Mouse (Mus musculus) liver, embryonic 12.5 days (tissue): Measurements from ENCODE around the gene Acox2. TPM values are rescaled to one million over a fixed set of nuclear protein-coding genes. Genes with fewer than 3 reads are reported as not detected.
"Not testable (repeated sequence)": the region's sequence is repeated elsewhere in the genome, so short reads cannot be mapped to it uniquely, and the experiment has no call there.

ENCODE experiments used
- ATAC-seq: fragments of 200-750 bp; cut with Nextera tagmentation; 2 replicates; pipeline ENCODE4 v1.8.0; 2017; ENCODE audit warnings: moderate number of reproducible peaks, mild to moderate bottlenecking, moderate library complexity
- H3K27ac ChIP-seq: fragments of 300-500 bp; sonication (generic); 2 replicates; pipeline ENCODE4 v1.5.1; 2016; ENCODE audit warnings: mild to moderate bottlenecking
- H3K27me3 ChIP-seq: fragments of 300-500 bp; sonication (generic); replicated peaks from 2 replicates; pipeline ENCODE4 v1.6.1; 2016; ENCODE audit warnings: mild to moderate bottlenecking, moderate library complexity
- H3K36me3 ChIP-seq: fragments of 300-500 bp; sonication (generic); 2 replicates; pipeline ENCODE4 v1.6.1; 2016; ENCODE audit warnings: mild to moderate bottlenecking, moderate library complexity
- H3K4me1 ChIP-seq: fragments of 300-500 bp; sonication (generic); 2 replicates; pipeline ENCODE4 v1.6.1; 2016
- H3K4me2 ChIP-seq: fragments of 300-500 bp; sonication (generic); 2 replicates; pipeline ENCODE4 v1.6.1; 2016; ENCODE audit warnings: mild to moderate bottlenecking, moderate library complexity
- H3K4me3 ChIP-seq: fragments of 300-500 bp; sonication (generic); 2 replicates; pipeline ENCODE4 v1.5.1; 2016; ENCODE audit warnings: mild to moderate bottlenecking, moderate library complexity
- H3K9ac ChIP-seq: fragments of 300-500 bp; sonication (generic); 2 replicates; pipeline ENCODE4 v1.6.1; 2016; ENCODE audit warnings: mild to moderate bottlenecking, moderate library complexity
- H3K9me3 ChIP-seq: fragments of 300-500 bp; sonication (generic); replicated peaks from 2 replicates; pipeline ENCODE4 v1.6.1; 2016; ENCODE audit warnings: mild to moderate bottlenecking, moderate library complexity
- WGBS: fragments of 180-500 bp; shearing (Covaris S2); methylation state at CpG from one replicate; pipeline ENCODE4 v1.1.7; 2016; ENCODE audit not compliant: insufficient replicate concordance; 5-methylcytosine and 5-hydroxymethylcytosine counted together
- polyA plus RNA-seq: library from polyadenylated mRNA; unstranded; fragments of >200 nt; fragmentation: Nextera tagmentation; extraction: Ambion mirVana; gene quantifications from 2 replicates; pipeline ENCODE4 v1.2.1, GENCODE M21; 2016

Gene Acox2
- 2.8 and 3.5 TPM in 2 replicates for polyA plus RNA-seq

DNA sequence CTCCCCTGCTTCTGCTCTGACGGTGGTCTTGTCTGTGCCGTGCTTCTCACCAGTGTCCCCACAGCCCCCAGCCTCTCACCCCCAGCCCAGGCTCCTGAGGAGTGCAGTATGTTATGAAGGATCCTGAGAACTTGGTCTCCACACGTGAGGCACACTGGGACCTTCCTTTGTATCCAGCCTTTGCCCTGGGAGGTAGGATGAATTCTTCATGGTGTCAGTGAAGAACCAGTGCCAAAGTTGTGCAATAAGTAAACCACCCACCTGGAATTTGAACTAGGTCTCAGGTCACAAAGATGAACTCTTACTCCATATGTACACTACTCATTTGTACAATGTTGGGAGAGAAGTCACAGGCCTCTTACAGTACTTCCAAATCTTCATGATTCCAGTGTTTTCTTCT, at the start of gene Acox2:
Acox2 (minus strand) TSS at position 188 of the 400 bp plus-strand sequence.
- 47% methylated on average over 3 of the region's 3 CpGs for WGBS
- peak; percentile 41 for ATAC-seq

DNA sequence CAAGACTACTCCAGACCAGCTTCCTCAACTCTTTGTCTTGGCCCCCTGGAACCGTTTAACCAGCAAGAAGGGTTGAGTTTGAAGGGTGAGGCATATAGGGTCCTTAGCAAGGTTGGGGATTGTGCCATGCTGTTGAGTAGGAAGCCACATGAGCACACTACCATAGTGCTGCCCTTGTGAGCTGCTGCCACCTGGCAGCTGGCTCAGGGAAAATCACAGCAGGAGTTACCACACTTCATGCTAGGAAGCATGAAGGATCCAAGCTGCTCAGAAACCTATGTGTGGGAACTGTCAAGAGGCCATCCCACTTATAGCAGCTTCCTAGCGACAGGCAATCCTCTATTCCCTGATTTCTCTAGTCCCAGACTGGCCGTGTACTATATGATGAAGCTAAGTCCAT, 49.5 kb upstream of the Acox2 start:
- Histone ChIP-seq H3K27ac (no peak overlapping the region), H3K4me2 (no peak overlapping the region), H3K36me3 (no peaks in the 10 kb centered on the region), H3K9me3 (no peaks in the 10 kb centered on the region), H3K4me3 (no peak overlapping the region), H3K9ac (no peak overlapping the region), H3K27me3 (peaks cover 4% of the 10 kb centered on the region; the same call in 1 of the 2 replicates), H3K4me1 (no peaks in the 10 kb centered on the region)
- WGBS = 48% methylated on average over 3 of the region's 3 CpGs
- no peak for ATAC-seq

More for the DNA sequence above, at the start of gene Acox2:
- no peaks in the 10 kb centered on the region for H3K36me3 ChIP-seq
- H3K4me2 ChIP-seq = no peak within 1 kb of the TSS
- H3K27me3 ChIP-seq = 0 out of 2 replicates have a peak, but pooled peaks cover 3% of the 10 kb centered on the region
- H3K4me3 ChIP-seq = no peak within 1 kb of the TSS
- peaks cover 12% of the 10 kb centered on the region; the same call in 1 of the 2 replicates for H3K4me1 ChIP-seq
- no peaks in the 10 kb centered on the region for H3K9me3 ChIP-seq
- H3K9ac ChIP-seq = no peak within 1 kb of the TSS
- peak within 1 kb of the TSS; percentile 62; the same call in 1 of the 2 replicates for H3K27ac ChIP-seq

DNA sequence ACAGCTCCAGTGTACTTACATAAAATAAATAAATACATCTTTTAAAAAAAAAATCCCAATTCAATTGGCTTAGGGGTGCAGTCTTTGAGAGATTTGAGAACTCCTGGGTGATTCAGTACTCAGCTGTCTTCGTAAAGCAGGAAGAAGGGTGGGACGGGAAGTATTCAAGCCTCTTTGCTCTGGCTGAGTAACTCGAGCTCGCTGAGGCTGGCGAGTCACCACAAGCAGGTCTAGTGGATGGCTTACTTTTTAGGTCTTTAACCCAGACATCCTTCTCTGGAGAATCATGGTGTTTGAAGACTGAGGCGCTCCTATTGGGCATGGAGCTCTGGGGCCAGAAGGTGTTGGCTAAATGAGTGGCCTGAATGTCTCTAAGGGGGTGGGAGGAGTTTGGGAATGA, 47.7 kb upstream of the Acox2 start:
- H3K4me3 ChIP-seq = no peak overlapping the region
- H3K4me1 ChIP-seq = no peaks in the 10 kb centered on the region; the same call in 1 of the 2 replicates
- no peak overlapping the region for H3K4me2 ChIP-seq
- H3K27me3 ChIP-seq = peaks cover 4% of the 10 kb centered on the region; the same call in 1 of the 2 replicates
- no peak for ATAC-seq
- 51% methylated on average over 6 of the region's 6 CpGs for WGBS
- no peaks in the 10 kb centered on the region for H3K9me3 ChIP-seq
- no peaks in the 10 kb centered on the region for H3K36me3 ChIP-seq
- no peak overlapping the region for H3K9ac ChIP-seq
- H3K27ac ChIP-seq = no peak overlapping the region

DNA sequence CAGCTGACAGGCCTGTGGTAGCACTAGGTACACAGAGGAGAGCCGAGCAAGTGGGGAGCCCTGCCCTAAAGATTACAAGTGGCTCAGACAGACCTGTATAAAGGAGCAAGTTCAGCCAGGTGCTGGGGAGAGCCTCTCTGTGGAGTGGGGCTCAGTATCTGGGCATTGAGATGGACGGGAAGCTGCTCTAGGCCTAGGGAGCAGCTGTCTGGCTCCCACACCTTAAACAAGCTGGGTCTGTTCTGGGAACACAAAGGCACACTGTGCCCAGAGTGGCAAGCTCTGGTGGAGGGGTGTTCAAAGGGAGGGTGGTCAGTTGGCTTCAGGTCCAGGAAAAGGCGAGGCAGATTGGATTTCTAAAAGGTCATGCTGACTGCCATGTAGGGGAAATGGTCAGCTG, 45.9 kb upstream of the Acox2 start:
- H3K9ac ChIP-seq = no peak overlapping the region
- 61% methylated on average over 3 of the region's 3 CpGs for WGBS
- H3K4me2 ChIP-seq = no peak overlapping the region
- H3K27ac ChIP-seq = no peak overlapping the region
- ATAC-seq = no peak; the same call in 1 of the 2 replicates
- H3K36me3 ChIP-seq = no peaks in the 10 kb centered on the region
- no peak overlapping the region for H3K4me3 ChIP-seq
- no peaks in the 10 kb centered on the region for H3K27me3 ChIP-seq
- no peaks in the 10 kb centered on the region; the same call in 1 of the 2 replicates for H3K4me1 ChIP-seq
- H3K9me3 ChIP-seq = no peaks in the 10 kb centered on the region

DNA sequence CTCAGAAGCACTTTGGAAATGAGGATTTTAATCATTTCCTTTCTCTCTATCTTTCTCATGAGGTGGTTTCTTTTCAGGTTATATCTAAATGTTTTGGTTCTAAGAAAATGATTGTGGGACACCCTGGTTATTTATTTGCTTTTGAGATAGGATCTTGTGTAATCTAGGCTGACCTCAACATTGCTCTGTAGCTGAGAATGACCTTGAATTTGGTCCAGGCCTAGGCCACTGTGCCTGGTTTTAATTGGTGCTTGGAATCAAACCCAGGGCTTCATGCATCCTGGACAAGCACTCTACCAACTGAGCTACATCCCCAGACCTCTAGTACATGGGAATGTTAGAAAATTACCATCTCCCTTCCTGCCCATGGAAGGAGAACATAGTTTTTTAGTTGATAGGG, 44.9 kb upstream of the Acox2 start:
- Histone ChIP-seq H3K36me3 (no peaks in the 10 kb centered on the region), H3K27ac (no peak overlapping the region), H3K4me3 (no peak overlapping the region), H3K9me3 (no peaks in the 10 kb centered on the region), H3K4me2 (no peak overlapping the region), H3K4me1 (no peaks in the 10 kb centered on the region; the same call in 1 of the 2 replicates), H3K9ac (no peak overlapping the region), H3K27me3 (no peaks in the 10 kb centered on the region; the same call in 1 of the 2 replicates)
- ATAC-seq = no peak

DNA sequence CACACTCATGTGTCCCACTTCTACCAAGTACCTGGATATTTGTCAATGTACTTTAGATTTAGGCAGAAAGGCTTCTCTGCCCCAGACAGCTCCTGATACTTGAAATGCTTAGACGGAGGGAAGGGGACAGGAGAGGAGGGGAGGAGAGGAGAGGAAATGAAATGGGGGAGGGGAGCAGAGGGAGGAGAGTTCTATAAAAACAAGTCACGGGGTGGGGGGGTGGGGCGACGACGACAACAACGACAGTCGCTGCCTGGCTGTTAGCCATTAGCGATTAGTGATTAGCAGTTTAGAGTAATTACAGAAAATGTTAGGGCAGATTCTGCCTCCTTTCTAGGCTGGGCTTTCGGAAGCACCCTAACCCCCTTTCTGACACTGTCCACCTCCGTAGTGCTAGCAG, 43.5 kb upstream of the Acox2 start:
- 16% methylated on average over 10 of the region's 10 CpGs for WGBS
- H3K4me1 ChIP-seq = no peaks in the 10 kb centered on the region; the same call in 1 of the 2 replicates
- no peaks in the 10 kb centered on the region; the same call in 1 of the 2 replicates for H3K27me3 ChIP-seq
- H3K4me2 ChIP-seq = 0 out of 2 replicates have a peak overlapping the region, but pooled peaks have one; percentile 1
- no peaks in the 10 kb centered on the region for H3K9me3 ChIP-seq
- no peak overlapping the region for H3K27ac ChIP-seq
- no peak overlapping the region for H3K9ac ChIP-seq
- no peak overlapping the region for H3K4me3 ChIP-seq
- ATAC-seq = no peak
- H3K36me3 ChIP-seq = no peaks in the 10 kb centered on the region

DNA sequence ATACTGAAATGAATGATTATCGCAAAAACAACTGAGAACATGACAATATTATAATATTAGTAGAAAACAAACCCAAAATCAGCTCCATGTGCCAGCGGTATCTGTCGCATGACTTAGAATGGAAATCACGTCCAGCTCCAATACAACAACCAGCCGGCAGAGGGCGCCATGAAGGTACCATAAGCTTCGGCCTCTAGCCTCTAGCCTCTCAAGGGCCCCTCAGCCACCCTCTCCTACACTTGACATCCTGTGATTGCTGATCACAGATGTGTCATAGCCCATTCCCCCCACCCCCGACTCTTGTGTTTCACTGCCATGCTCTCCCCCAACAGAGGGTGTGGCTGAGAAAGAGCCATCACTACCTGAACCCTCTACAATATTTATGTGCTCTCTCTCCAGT, 41.1 kb upstream of the Acox2 start:
- Histone ChIP-seq H3K27ac (no peak overlapping the region), H3K9ac (no peak overlapping the region), H3K36me3 (no peaks in the 10 kb centered on the region), H3K4me1 (no peaks in the 10 kb centered on the region; the same call in 1 of the 2 replicates), H3K4me3 (no peak overlapping the region), H3K27me3 (no peaks in the 10 kb centered on the region; the same call in 1 of the 2 replicates), H3K4me2 (no peak overlapping the region), H3K9me3 (no peaks in the 10 kb centered on the region)
- ATAC-seq = no peak
- 15% methylated on average over 8 of the region's 8 CpGs for WGBS

DNA sequence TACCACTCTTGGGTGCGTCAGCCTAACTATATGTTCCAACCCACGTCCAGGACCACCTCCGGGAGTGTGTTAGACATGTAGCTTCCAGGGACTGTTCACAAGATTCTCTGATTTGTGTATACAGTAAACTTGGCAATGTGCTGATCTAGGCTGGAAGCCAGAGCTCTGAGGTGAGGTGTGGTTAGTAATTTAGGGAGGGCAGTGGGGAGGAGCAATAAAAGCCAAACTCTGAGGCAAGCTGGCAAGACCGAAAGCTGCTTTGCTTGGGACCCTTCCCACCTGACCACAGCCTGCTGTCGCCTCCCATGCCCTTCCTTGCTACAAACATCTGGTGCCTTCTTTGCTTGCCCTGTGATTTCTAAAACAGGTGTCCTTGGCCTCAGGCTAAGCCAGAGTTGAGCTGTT, 38.7 kb upstream of the Acox2 start:
- H3K36me3 ChIP-seq = no peaks in the 10 kb centered on the region
- WGBS = 52% methylated on average over 5 of the region's 5 CpGs
- H3K4me1 ChIP-seq = no peaks in the 10 kb centered on the region; the same call in 1 of the 2 replicates
- H3K4me2 ChIP-seq = no peak overlapping the region
- H3K27ac ChIP-seq = no peak overlapping the region
- no peak overlapping the region for H3K9ac ChIP-seq
- H3K27me3 ChIP-seq = no peaks in the 10 kb centered on the region; the same call in 1 of the 2 replicates
- ATAC-seq = no peak; the same call in 1 of the 2 replicates
- no peaks in the 10 kb centered on the region for H3K9me3 ChIP-seq
- no peak overlapping the region for H3K4me3 ChIP-seq

DNA sequence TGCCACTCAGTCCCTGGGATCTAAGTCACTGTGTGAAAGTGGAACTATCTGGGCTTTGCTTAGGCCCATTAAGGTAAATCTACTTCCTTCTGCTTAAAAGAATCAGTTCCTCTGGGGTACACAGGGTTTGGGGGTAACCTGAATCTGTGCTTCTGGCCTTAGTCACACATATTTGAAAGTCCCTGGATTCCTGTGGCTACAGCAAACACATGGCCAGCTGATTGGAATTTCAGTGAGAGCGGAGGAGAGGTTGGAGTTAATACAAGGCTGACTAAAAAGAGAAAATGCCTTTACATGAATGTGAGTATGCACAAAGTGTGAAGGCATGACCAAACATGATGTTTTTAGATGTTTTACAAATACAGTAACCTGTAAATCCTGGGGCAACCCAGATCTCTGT, 35.1 kb upstream of the Acox2 start:
- 74% methylated on average over 1 of the region's 1 CpGs for WGBS
- no peak overlapping the region for H3K9ac ChIP-seq
- ATAC-seq = no peak
- H3K36me3 ChIP-seq = no peaks in the 10 kb centered on the region
- no peaks in the 10 kb centered on the region; the same call in 1 of the 2 replicates for H3K27me3 ChIP-seq
- H3K9me3 ChIP-seq = 0 out of 2 replicates have a peak, but pooled peaks cover 3% of the 10 kb centered on the region
- no peak overlapping the region for H3K27ac ChIP-seq
- no peak overlapping the region for H3K4me3 ChIP-seq
- no peaks in the 10 kb centered on the region for H3K4me1 ChIP-seq
- H3K4me2 ChIP-seq = no peak overlapping the region

DNA sequence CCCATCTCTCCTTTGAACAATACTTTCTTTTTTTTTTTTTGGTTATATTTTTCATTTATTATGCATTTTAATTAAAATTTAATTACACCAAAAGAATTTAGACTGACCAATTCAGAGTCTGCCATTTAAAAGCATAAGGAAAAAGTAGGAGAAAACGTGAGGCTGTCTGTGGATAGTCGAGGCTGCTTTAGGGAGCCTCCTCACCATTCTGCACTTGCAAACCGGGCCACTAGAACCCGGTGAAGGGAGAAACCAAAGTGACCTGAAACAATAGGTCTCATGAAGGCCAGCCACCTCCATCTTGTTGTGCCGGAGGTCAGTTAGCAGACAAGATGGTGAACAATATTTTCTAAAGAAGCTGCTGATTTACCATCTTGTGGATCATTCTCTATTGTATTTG, 27.4 kb upstream of the Acox2 start:
- H3K27ac ChIP-seq, H3K4me2 ChIP-seq, H3K27me3 ChIP-seq, H3K36me3 ChIP-seq, H3K4me3 ChIP-seq, H3K9ac ChIP-seq, H3K9me3 ChIP-seq: not testable (repeated sequence)
- peak; percentile 84 for ATAC-seq
- H3K4me1 ChIP-seq = peaks cover 10% of the 10 kb centered on the region; the same call in 1 of the 2 replicates
- 71% methylated on average over 5 of the region's 5 CpGs for WGBS

DNA sequence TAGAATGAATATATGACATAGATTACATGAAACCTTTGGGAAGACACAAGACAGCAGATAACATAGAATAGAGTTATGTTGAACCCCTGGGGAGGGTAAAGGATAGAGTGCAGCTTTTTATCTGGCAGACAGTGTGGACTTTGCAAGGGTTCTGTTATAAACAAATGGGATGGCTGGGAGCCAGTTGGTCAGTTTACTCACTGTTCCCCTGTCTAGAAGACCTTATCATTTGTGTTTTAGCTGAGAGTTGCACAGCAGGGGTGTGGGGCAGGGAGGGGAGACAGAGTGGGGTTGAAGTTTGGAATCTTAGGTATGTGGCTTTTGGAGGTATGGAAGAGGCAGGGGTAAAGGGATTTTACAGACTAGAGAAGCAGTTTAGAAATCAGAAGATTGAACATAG, 24.6 kb upstream of the Acox2 start:
- Histone ChIP-seq H3K27ac (peak overlapping the region; percentile 66; the same call in 1 of the 2 replicates), H3K27me3 (no peaks in the 10 kb centered on the region), H3K4me1 (peaks cover 10% of the 10 kb centered on the region; the same call in 1 of the 2 replicates), H3K4me3 (no peak overlapping the region), H3K4me2 (no peak overlapping the region), H3K9ac (no peak overlapping the region), H3K36me3 (no peaks in the 10 kb centered on the region), H3K9me3 (no peaks in the 10 kb centered on the region)
- ATAC-seq = peak; percentile 77

DNA sequence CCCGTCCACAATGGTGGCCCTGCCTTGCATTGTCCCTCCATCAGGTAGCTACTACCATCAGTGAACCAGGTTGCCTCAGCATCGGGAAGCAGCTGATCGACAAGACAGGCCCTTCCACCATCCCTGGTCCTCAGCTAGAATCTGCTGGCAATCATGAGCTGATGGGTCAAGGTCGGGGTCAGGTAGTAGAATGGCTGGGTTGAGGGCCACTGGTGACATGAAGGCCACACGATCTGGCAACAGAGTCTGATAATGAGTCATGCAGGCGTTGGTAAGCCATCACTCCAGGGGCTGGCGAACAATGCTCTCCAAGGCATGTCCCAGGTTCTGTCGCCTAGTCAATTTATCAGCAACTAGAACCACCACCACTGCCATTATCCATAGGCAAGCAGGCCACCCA, 12.1 kb upstream of the Acox2 start:
- H3K36me3 ChIP-seq, H3K4me2 ChIP-seq: not testable (repeated sequence)

DNA sequence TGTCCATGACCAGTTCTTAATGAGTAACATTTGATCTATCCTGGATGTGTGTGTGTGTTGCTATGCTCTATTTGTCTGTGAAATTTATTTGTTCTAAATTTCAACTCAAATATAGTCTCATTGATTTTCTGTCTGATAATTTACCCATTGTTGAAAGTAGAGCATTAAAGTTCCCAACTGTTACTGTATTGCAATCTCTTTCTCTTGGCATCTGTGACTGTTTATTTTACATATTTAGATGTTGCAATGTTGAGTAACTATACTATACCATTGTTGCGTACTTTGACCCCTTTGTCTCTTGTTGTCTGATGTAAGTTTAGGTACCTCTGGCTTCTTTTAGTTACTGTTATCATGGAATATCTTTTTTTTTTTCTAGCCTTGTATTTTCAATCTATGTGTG, 5.2 kb upstream of the Acox2 start:
- WGBS = 79% methylated on average over 1 of the region's 1 CpGs
- no peak for ATAC-seq
- Histone ChIP-seq H3K4me2 (no peak overlapping the region), H3K4me3 (no peak overlapping the region), H3K36me3 (no peaks in the 10 kb centered on the region), H3K27me3 (no peaks in the 10 kb centered on the region), H3K9me3 (no peaks in the 10 kb centered on the region), H3K4me1 (no peaks in the 10 kb centered on the region), H3K9ac (no peak overlapping the region), H3K27ac (no peak overlapping the region)

More for the DNA sequence above, 12.1 kb upstream of the Acox2 start:
- not testable (repeated sequence) for H3K9ac ChIP-seq, H3K4me1 ChIP-seq, H3K27ac ChIP-seq, H3K27me3 ChIP-seq, ATAC-seq, H3K9me3 ChIP-seq, H3K4me3 ChIP-seq
- WGBS = 60% methylated on average over 8 of the region's 8 CpGs
